Mouse (Mus musculus): Measurements from ENCODE around the gene Rbfox2. TPM values are rescaled to one million over a fixed set of nuclear protein-coding genes. Genes with fewer than 3 reads are reported as not detected.

Gene Rbfox2
- total RNA-seq, 1 experiment from 2014 or later: 2.1 TPM

DNA sequence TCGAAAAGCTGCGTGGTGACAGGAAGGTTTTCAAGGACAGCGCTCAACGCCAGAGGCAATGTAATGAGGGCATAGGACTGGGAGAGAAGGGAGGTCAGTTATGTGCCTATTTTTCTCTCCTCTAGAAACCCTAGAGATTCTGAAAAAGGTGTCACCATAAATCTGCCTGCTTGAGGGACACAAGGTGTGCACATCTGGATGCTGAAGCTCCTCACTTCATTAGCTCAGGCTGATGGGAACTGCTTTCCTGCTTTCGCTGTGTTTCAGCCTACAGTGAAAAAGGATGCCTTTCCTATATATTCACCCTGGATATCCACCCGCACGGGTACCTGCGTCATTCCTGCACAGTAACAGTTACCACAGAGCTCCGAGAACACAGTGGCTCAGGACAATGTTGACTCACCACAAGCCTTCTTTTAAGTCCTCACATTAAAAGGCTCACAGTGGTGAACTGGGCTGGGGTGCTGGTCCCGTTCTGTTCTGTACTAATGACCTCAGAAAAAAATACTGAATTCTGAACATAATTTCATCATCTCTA lies 152.5 kb downstream of the Rbfox2 start:
- ATAC-seq (replicated peaks; ENCODE audit: low read depth, poor library complexity, severe bottlenecking): no peak

DNA sequence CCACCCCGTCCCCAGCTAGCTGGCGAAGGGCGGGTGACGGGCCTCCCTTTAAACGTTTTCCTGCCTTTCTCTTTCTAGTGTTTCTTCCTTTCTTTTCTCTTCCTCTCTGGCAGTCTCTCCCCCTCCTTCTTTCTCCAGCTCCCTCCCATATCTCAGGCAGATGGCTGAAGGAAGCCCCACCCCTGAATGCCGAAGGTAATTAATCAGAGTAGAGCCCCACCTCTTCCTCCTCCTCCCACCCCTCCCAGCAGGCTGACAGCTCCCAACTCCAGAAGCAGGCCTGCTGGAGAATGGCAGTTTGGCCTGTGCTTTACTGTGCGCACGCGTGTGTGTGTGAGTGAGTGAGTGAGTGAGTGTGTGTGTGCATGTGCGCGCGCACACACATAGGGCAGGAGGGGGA lies 153.2 kb downstream of the Rbfox2 start:
- ATAC-seq (replicated peaks; ENCODE audit: low read depth, poor library complexity, severe bottlenecking): peak; percentile 56

DNA sequence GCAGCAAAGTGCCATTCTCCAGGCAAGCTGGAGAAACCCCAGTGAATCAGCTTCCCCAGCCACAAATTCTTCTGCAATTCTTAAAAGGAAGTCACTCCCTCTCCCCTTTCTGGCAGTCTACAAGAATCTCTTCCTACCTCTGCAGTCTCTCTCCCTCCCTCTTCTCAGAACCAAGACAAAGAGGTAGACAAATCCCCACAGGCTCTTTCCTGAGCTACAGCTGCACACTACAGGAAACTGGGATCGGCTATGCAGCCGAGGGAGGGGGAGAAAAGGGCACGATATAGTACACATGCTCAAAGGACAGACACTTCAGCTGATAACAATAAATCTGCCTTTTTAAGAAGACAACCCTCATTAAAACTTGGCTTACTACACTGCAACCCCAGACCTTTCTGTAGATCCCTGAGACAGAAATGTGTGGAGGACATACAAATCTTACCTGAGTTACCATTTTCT lies 153.7 kb downstream of the Rbfox2 start:
- ATAC-seq (replicated peaks; ENCODE audit: low read depth, poor library complexity, severe bottlenecking): peak; percentile 26; the same call in 1 of the 2 replicates

DNA sequence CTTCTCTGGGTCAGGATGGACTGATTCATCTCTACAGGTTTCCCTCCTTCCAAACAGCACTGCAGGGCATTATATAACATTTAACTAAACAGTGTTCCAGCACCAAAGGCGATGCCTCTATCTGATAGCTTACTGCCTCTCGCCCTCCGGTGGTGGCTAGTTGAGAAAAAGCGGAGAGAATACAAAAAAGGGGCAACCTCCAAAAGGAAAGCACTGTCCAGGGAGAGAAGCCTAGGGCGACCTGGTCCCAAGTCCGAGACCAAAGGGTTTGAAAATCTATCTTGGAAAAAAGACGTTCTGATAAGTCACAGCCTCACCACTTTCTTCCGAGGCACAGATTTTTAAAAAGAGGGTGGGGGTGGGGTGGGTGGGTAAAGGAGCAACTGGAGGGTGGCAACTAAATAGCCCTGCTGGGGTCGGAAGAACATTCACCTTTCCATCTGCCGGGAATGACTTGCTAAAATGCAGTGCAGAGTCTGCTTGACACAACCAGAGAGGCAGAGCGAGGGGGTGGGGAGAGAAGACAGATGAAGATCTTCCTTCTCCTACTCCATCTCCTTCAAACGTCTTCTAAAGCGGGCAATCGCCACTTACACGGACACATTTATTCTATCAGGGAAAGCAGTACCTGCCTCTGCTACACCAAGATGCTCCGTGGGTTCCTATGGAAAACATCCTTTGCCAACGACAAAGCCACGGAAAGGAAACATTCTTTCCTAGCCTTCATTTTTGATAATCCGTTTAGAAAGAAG lies 154.3 kb downstream of the Rbfox2 start:
- no peak for ATAC-seq (replicated peaks; ENCODE audit: low read depth, poor library complexity, severe bottlenecking)

DNA sequence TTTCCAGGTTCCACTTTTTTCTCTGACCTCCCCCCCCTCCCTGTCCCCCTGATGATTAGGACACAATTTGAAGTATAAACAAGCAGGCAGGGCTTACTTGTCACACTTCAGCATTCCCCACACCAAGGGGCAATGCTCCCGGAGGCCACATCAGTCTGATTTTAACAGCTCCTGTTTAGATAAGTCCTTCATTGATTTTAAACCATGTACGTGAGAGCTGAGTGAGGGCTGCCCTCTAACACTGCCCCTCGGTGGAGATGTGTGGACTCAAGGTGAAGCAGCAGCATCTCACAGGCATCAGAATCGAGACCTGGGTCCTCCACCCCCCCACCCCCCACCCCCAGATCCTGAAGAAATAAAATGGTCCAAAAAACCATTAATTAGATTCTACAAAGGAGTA lies 155.0 kb downstream of the Rbfox2 start:
- no peak for ATAC-seq (replicated peaks; ENCODE audit: low read depth, poor library complexity, severe bottlenecking)

DNA sequence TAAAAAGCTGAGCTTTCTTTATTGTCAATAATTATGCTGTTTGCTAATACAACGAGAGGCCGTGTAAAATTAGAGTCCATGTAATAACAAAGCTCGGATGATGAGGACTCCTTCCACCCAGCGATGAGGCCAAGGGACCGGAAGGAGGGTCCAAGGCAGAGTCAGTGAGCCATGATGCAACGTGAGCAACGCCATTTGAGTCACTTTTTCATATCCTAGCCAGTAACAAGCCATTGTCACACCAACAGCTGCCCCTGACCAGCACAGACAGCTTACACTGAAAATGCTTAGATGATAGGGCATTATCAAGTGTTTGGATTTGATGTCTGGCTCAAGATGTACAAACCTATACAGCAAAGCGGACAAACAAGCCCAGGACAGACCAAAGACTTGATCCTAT lies 155.6 kb downstream of the Rbfox2 start:
- no peak for ATAC-seq (replicated peaks; ENCODE audit: low read depth, poor library complexity, severe bottlenecking)

- ATAC-seq (replicated peaks; ENCODE audit: low read depth, poor library complexity, severe bottlenecking): no peak
Observed at GRCm38 (mm10) chr15:77150424-77150841, 156.4 kb downstream of the Rbfox2 start.

GRCm38 (mm10) chr15:77150000-77150399 lies 156.8 kb downstream of the Rbfox2 start:
- no peak for ATAC-seq (replicated peaks; ENCODE audit: low read depth, poor library complexity, severe bottlenecking)

DNA sequence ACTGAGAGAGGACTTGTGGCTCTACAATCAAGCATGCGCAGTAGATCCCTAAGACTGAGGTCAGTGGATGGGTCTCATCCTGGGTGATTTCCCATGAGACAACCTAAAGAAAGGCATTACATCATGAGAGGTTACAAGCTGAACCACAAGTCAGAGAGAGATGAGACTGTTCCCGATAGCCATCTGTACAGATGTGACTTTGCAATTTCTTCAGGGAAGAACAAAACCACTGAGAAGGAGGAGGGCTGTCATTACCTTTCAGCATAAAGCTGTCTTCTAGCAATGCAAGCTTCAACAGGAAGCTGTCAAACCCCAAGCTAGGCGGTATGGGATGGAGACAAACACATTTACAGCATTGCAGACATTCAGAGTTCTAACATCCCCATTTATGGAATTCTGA lies 157.3 kb downstream of the Rbfox2 start:
- ATAC-seq (replicated peaks; ENCODE audit: low read depth, poor library complexity, severe bottlenecking): peak; percentile 64

DNA sequence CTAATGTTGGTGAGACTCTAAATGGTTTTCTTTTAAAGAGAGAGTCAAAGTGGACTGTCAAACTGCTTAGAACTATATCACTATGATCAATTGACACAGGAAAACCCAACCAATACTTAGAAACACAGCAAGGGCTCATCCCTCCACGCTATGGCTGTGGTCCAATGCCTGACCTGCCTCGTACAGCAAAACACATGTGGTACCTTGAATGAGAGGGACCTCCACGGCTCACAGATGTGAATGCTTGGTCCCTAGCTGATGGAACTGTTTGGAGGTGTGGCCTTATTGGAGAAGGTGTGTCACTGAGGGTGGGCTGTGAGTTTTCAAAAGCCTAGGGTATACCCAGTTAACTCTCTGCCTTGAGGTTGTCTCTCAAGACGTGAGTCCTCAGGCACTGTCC lies 159.9 kb downstream of the Rbfox2 start:
- ATAC-seq (replicated peaks; ENCODE audit: low read depth, poor library complexity, severe bottlenecking): no peak

DNA sequence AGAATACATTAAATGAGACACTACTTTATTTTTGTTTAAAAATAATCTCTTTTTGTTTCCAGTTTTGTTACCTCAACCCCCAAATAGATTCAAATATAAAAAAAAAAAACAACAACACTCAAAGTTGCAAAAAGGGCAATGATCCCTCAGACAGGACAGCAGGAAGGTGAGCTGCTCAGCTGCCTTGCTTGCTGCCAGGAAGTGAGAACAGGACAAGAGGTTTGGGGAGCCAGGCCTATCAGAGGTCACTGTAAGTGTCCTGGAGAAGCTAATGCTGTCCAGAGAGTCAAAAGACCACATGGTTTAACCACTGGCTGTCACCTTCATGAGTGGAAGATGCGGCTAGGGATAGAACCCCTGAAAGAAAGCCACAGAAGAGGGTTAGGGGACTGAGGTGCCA lies 161.8 kb downstream of the Rbfox2 start:
- ATAC-seq (replicated peaks; ENCODE audit: low read depth, poor library complexity, severe bottlenecking): no peak

- ATAC-seq (replicated peaks; ENCODE audit: low read depth, poor library complexity, severe bottlenecking): no peak
Observed at GRCm38 (mm10) chr15:77142787-77143186, 164.0 kb downstream of the Rbfox2 start.

DNA sequence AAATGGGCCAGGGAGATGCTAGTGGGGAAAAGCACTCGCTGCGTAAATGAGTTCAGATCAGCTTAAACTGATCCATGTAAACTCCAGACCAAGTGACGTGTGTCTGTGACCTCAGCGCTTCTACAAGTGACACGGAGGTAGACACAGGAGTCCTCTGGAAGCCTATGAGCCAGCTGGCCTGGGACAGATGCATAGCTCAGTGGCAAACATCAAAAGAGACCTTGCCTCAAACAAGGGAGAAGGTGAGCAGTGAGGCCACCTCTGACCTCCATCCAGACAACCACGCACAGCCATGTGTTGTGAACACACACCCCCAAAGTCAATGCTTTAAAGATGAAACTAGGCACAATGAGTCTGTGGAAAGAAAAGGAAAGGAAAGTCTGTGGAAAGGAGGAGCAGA lies 164.5 kb downstream of the Rbfox2 start:
- no peak for ATAC-seq (replicated peaks; ENCODE audit: low read depth, poor library complexity, severe bottlenecking)

- ATAC-seq (replicated peaks; ENCODE audit: low read depth, poor library complexity, severe bottlenecking): no peak
Observed at GRCm38 (mm10) chr15:77141711-77142110, 165.1 kb downstream of the Rbfox2 start.

GRCm38 (mm10) chr15:77138282-77138681 lies 168.5 kb downstream of the Rbfox2 start:
- ATAC-seq (replicated peaks; ENCODE audit: low read depth, poor library complexity, severe bottlenecking): no peak

- ATAC-seq (replicated peaks; ENCODE audit: low read depth, poor library complexity, severe bottlenecking): no peak
Observed at GRCm38 (mm10) chr15:77134483-77134882, 172.3 kb downstream of the Rbfox2 start.

DNA sequence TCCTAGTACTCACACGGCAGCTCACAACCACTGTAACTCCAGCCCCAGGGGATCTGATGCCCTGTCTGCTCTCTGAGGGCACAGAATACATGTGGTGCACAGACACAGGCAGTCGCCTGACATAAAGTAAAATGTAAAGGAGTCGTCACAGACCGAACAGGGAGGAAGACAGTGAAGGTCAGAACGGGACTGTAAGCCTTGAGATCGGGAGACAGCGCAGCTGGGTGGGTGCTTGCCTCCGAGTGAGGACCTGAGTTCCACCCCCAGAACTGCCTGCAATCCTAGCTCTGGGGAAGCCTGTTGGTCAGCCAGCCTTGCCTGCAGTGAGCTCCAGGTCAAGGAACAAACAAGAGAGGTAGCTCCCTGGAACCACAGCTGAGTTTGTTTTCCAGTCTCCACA lies 177.7 kb downstream of the Rbfox2 start:
- no peak for ATAC-seq (replicated peaks; ENCODE audit: low read depth, poor library complexity, severe bottlenecking)

DNA sequence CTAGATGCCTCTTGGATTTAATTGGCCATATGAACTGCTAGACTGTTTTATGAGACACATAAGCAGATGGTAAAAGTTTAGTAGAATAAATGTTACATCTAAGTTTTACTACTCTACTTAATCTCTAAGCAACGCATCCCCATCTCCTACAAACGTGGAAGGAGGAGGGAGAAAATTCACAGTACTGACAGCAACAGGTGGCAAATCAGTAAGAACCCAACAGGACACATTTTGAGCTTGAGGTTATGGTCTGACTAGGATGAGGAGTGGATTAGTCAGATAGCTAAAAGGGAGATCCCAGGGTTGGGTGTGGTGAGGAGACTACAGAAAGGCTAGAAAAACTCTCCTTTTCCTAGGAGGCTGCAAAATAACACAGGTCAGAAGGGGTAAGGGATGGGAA lies 179.1 kb downstream of the Rbfox2 start:
- no peak for ATAC-seq (replicated peaks; ENCODE audit: low read depth, poor library complexity, severe bottlenecking)

DNA sequence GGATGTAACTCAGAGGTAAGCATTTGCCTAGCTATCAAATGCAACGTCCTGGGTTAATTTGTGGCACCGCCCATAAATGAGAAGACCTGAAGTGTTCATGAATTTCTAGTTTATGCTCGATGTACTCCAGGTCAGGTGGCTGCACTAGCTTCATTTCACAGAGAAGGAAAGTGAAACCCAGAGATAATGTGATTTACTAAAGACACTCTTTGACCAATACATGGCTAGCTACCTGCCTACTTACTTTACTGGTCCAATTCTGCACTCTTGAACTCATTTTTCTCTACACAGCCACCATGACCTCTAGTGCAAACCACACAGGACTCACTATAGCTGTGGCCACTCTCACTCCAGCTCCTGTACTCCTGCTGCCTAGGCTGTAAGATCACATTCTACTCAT lies 180.1 kb downstream of the Rbfox2 start:
- ATAC-seq (replicated peaks; ENCODE audit: low read depth, poor library complexity, severe bottlenecking): no peak

- ATAC-seq (replicated peaks; ENCODE audit: low read depth, poor library complexity, severe bottlenecking): no peak
Observed at GRCm38 (mm10) chr15:77124372-77125117, 182.3 kb downstream of the Rbfox2 start.

GRCm38 (mm10) chr15:77122824-77123223 lies 184.0 kb downstream of the Rbfox2 start:
- ATAC-seq (replicated peaks; ENCODE audit: low read depth, poor library complexity, severe bottlenecking): no peak
